Mouse (Mus musculus): Measurements from ENCODE around the gene Plaur. TPM values are rescaled to one million over a fixed set of nuclear protein-coding genes. Genes with fewer than 3 reads are reported as not detected.

Gene Plaur
- 0.91 TPM for polyA plus RNA-seq (2015; fragmentation: Illumina TruSeq; extraction: RNeasy Lipid Tissue Mini Kit (QIAGEN cat#74804); ENCODE audit: low read depth, low replicate concordance)

DNA sequence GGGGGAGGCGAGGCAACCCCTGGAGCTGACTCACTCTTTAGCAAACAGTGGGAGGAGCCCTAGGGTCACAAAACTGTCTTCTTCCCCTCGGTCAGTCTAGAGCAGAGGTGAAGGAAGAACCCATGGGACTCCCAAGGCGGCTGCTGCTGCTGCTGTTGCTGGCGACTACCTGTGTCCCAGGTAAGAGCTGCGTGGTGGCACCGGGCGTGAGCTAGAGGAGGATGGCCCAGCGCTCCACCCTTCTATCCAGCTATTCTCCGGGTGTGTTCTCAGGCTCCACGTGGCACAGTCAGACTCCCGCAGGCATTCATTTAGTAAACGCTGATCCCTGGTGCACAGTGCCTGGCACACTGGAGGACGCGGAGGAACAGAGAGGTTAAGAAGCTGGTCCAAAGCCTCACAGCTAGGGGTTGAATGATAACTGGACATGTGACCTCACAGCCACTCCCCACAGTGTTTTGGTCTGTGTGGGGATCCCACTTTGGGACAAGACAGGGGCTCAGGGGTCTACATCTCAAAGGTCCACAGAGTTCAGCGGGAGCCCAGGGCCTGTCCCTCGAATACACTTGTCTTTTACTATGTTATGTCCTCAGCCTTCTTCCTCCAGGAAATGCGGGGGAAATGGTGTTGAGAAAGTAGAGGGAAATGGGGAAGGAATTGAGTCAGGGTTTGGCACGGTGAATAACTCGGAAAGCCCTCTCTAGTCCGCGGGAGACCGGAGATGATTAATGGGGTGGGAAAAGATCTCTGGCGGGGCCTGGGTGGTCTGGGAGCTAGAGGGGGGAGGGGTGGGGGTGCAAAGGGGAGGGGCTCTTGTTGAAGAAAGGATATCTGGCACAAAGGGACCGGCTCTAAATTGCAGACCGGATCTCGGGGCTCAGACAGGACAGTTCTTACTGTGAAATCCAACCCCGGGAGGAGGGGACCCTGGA, at the start of gene Plaur:
TSS of gene Plaur (plus strand) at position 97 of the 932 bp plus-strand sequence.

DNA sequence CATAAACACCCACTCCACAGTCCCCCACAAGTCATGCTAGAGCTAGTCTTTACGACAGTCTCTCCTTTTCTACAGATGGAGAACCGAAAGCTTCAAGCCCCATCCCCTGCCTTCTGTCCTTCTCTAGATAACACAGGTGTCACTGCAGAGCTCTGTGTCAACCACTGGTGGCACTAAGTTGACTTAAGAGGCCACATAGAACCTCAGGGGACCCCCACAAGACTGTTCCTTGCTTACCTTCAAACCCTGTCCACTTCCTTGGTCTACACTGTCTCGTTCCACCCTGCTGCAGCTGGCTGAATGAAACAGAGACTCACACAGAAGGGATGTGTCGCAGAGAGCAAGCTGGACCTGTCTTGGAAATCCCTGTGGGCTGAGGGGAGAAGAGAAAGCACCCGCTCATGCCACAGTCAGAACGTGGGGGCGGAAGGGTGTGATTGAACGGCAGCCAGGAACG, 10.4 kb upstream of the Plaur start, which contains the start of gene Irgc1:
TSS of gene Irgc1 (minus strand) at position 443 of the 457 bp plus-strand sequence.

DNA sequence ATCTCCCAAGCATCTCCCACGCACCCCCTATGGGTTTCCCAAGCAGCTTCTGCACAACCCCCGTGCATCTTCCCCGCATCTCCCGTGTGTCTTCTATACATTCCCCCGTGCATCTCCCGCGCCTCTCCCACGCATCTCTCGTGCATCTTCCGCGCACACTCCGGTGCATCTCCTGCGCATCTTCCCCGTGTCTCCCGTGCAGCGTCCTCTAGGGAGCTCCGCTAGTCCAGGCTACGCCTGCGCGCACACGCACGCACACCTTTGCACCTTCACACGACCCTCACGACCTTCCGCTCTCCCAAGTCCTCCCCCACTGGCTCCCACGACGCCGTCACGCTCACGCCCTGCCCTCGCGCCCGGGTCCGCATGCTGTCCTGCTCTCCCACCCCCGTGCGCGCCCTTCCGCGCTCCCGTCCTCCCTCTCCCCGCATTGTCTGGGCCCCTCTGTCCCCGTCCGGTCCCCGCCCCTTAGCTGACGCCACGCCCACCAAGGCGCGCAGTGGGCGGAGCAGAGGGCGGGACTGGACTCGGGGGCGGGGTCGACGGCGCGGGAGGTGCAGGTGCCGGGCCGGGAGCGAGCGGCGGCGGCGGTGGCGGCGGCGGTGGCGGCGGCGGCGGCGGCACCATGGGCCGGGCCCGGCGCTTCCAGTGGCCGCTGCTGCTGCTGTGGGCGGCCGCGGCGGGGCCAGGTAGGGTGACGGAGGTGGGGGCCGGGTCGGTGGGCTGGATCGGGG, 19.4 kb downstream of the Plaur start, which contains the start of gene Cadm4:
TSS of gene Cadm4 (plus strand) at position 550 of the 734 bp plus-strand sequence.

DNA sequence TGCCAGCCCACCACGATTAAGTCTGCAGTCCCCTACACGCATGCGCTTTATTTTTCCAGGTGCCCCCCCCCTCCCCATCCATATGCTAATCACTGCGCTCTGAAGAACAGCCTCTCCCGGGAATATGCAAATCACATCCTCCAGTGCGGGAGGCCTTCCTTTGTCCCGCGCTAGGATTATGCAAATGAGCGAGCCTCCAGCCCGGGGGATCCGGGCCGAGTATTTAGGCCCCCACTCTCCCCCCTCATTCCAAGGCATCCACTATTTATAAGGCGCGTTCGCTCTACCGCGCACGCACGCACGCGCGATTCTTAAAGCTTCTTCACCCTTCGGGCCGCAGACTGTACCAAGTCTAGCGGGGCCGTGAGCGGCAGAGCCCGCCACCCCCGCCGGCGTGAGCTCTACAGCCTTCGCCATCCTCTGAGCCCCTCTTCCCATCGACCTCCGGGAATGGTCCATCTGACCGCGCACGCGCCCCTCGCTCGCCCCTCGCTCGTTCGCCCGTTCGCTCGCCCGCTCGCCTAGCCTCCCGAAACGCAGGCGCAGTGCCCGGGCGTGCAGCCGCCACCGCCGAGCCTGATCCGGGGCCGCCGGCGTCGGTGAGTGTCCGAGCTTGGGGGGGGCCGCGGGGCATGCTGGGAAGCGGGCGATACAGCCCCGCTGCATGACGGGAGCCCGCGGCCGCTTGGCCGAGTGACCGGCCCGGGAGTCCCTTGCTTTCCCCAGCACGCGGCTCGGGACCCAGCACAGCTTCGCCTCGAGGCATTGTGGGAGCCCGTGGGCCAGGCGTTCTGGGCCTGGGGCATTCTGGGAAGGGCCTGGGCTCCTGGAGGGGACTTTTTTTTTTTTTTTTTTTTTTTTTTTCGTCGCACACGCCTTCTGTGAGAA, 44.8 kb downstream of the Plaur start, which contains the start of gene Zfp428:
TSS of gene Zfp428 (plus strand) at position 169 of the 888 bp plus-strand sequence.

DNA sequence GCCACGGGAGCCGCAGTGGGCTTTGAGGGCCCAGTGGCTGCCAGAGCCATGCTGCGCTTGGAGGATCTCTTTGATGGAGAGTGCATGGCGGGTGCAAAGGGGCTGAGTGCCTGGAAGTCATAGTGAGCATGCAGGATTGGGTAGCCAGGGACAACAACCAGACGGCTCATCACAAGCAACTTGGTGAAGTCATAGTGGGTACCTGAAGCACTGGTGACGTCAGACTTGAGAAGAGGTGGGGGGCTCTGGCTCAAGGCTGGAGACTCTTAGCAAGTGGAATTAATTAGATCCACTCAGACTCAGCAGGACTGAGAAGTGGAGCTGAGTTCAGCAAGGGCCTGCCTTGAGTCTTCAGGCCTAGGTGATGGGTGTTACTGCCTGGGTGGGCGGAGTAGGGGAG, 50.1 kb downstream of the Plaur start, which contains the start of gene AC161166.1:
TSS of gene AC161166.1 (minus strand) at position 101 of the 400 bp plus-strand sequence.

Other genes starting within 250 kb of the Plaur start
- gene Zfp109, start 224.9 kb upstream of the Plaur start, polyA plus RNA-seq (2015; fragmentation: Illumina TruSeq; extraction: RNeasy Lipid Tissue Mini Kit (QIAGEN cat#74804); ENCODE audit: low read depth, low replicate concordance) = 6.1 TPM
- gene Zfp108, start 207.7 kb upstream of the Plaur start, polyA plus RNA-seq (2015; fragmentation: Illumina TruSeq; extraction: RNeasy Lipid Tissue Mini Kit (QIAGEN cat#74804); ENCODE audit: low read depth, low replicate concordance) = 6.8 TPM
- 8.8 TPM for gene Zfp93, start 192.1 kb upstream of the Plaur start, polyA plus RNA-seq (2015; fragmentation: Illumina TruSeq; extraction: RNeasy Lipid Tissue Mini Kit (QIAGEN cat#74804); ENCODE audit: low read depth, low replicate concordance)
- 22.7 TPM for gene Zfp61, start 161.3 kb upstream of the Plaur start, polyA plus RNA-seq (2015; fragmentation: Illumina TruSeq; extraction: RNeasy Lipid Tissue Mini Kit (QIAGEN cat#74804); ENCODE audit: low read depth, low replicate concordance)
- 17.8 TPM for gene Zfp94, start 145.8 kb upstream of the Plaur start, polyA plus RNA-seq (2015; fragmentation: Illumina TruSeq; extraction: RNeasy Lipid Tissue Mini Kit (QIAGEN cat#74804); ENCODE audit: low read depth, low replicate concordance)
- not detected for gene Tescl, start 128.5 kb upstream of the Plaur start, polyA plus RNA-seq (2015; fragmentation: Illumina TruSeq; extraction: RNeasy Lipid Tissue Mini Kit (QIAGEN cat#74804); ENCODE audit: low read depth, low replicate concordance)
- gene Lypd5, start 113.3 kb upstream of the Plaur start, polyA plus RNA-seq (2015; fragmentation: Illumina TruSeq; extraction: RNeasy Lipid Tissue Mini Kit (QIAGEN cat#74804); ENCODE audit: low read depth, low replicate concordance) = not detected
- not detected for gene Kcnn4, start 92.2 kb upstream of the Plaur start, polyA plus RNA-seq (2015; fragmentation: Illumina TruSeq; extraction: RNeasy Lipid Tissue Mini Kit (QIAGEN cat#74804); ENCODE audit: low read depth, low replicate concordance)
- 32.4 TPM for gene Smg9, start 62.9 kb upstream of the Plaur start, polyA plus RNA-seq (2015; fragmentation: Illumina TruSeq; extraction: RNeasy Lipid Tissue Mini Kit (QIAGEN cat#74804); ENCODE audit: low read depth, low replicate concordance)
- gene Irgc1, start 10.2 kb upstream of the Plaur start, polyA plus RNA-seq (2015; fragmentation: Illumina TruSeq; extraction: RNeasy Lipid Tissue Mini Kit (QIAGEN cat#74804); ENCODE audit: low read depth, low replicate concordance) = not detected
- gene Cadm4, start 19.5 kb downstream of the Plaur start, polyA plus RNA-seq (2015; fragmentation: Illumina TruSeq; extraction: RNeasy Lipid Tissue Mini Kit (QIAGEN cat#74804); ENCODE audit: low read depth, low replicate concordance) = 236 TPM
- gene Zfp428, start 44.5 kb downstream of the Plaur start, polyA plus RNA-seq (2015; fragmentation: Illumina TruSeq; extraction: RNeasy Lipid Tissue Mini Kit (QIAGEN cat#74804); ENCODE audit: low read depth, low replicate concordance) = 43.4 TPM
- not detected for gene AC161166.1, start 50.0 kb downstream of the Plaur start, polyA plus RNA-seq (2015; fragmentation: Illumina TruSeq; extraction: RNeasy Lipid Tissue Mini Kit (QIAGEN cat#74804); ENCODE audit: low read depth, low replicate concordance)
- 40.0 TPM for gene Irgq, start 68.2 kb downstream of the Plaur start, polyA plus RNA-seq (2015; fragmentation: Illumina TruSeq; extraction: RNeasy Lipid Tissue Mini Kit (QIAGEN cat#74804); ENCODE audit: low read depth, low replicate concordance)
- gene Pinlyp, start 83.6 kb downstream of the Plaur start, polyA plus RNA-seq (2015; fragmentation: Illumina TruSeq; extraction: RNeasy Lipid Tissue Mini Kit (QIAGEN cat#74804); ENCODE audit: low read depth, low replicate concordance) = not detected
- gene Xrcc1, start 83.8 kb downstream of the Plaur start, polyA plus RNA-seq (2015; fragmentation: Illumina TruSeq; extraction: RNeasy Lipid Tissue Mini Kit (QIAGEN cat#74804); ENCODE audit: low read depth, low replicate concordance) = 29.4 TPM
- 18.0 TPM for gene Ethe1, start 125.1 kb downstream of the Plaur start, polyA plus RNA-seq (2015; fragmentation: Illumina TruSeq; extraction: RNeasy Lipid Tissue Mini Kit (QIAGEN cat#74804); ENCODE audit: low read depth, low replicate concordance)
- gene Zfp575, start 125.2 kb downstream of the Plaur start, polyA plus RNA-seq (2015; fragmentation: Illumina TruSeq; extraction: RNeasy Lipid Tissue Mini Kit (QIAGEN cat#74804); ENCODE audit: low read depth, low replicate concordance) = 4.9 TPM
- not detected for gene Phldb3, start 148.3 kb downstream of the Plaur start, polyA plus RNA-seq (2015; fragmentation: Illumina TruSeq; extraction: RNeasy Lipid Tissue Mini Kit (QIAGEN cat#74804); ENCODE audit: low read depth, low replicate concordance)
- not detected for gene Lypd3, start 174.1 kb downstream of the Plaur start, polyA plus RNA-seq (2015; fragmentation: Illumina TruSeq; extraction: RNeasy Lipid Tissue Mini Kit (QIAGEN cat#74804); ENCODE audit: low read depth, low replicate concordance)
- gene Tex101, start 214.2 kb downstream of the Plaur start, polyA plus RNA-seq (2015; fragmentation: Illumina TruSeq; extraction: RNeasy Lipid Tissue Mini Kit (QIAGEN cat#74804); ENCODE audit: low read depth, low replicate concordance) = not detected
- gene BC049730, start 246.8 kb downstream of the Plaur start, polyA plus RNA-seq (2015; fragmentation: Illumina TruSeq; extraction: RNeasy Lipid Tissue Mini Kit (QIAGEN cat#74804); ENCODE audit: low read depth, low replicate concordance) = not detected